In genomic region chr11:47378843-47379629, GRCm38 (mm10) we compare ENCODE assay signal across 8 mouse cellular contexts.
DNase-seq lines count a peak whose midpoint lies in the region; ATAC-seq and TF ChIP-seq lines count a peak whose summit lies in the region.

No protein-coding gene starts in this region.

- peak overlapping the region; percentile 34 for H3K4me3 ChIP-seq in embryonic facial prominence, embryonic 11.5 days (ENCODE audit: low read depth, low read length)
- H3K4me3 ChIP-seq in heart, adult 2 months: peak overlapping the region; percentile 56
- H3K4me3 ChIP-seq in limb, embryonic 13.5 days: peak overlapping the region; percentile 51
- H3K4me3 ChIP-seq in midbrain, embryonic 16.5 days (ENCODE audit: low read depth, low read length): peak overlapping the region; percentile 41

- no peaks in the 10 kb centered on the region for H3K79me2 ChIP-seq in heart, adult 2 months (replicated peaks; ENCODE audit: control insufficient read depth, insufficient read depth, low read length)

- no peak for TF ChIP-seq CTCF in heart, adult 2 months (IDR thresholded peaks at IDR 0.05)

- no peaks in the 10 kb centered on the region for H3K9me3 ChIP-seq in embryonic facial prominence, embryonic 11.5 days (replicated peaks; ENCODE audit: control insufficient read depth, low read length)
- no peaks in the 10 kb centered on the region for H3K9me3 ChIP-seq in limb, embryonic 13.5 days
- H3K9me3 ChIP-seq in midbrain, embryonic 16.5 days (replicated peaks; ENCODE audit: control insufficient read depth, low read length, poor library complexity, severe bottlenecking): no peaks in the 10 kb centered on the region

- ATAC-seq in embryonic facial prominence, embryonic 11.5 days (replicated peaks; ENCODE audit: insufficient number of reproducible peaks, low FRiP score, low TSS enrichment, low read depth): peak; percentile 95
- ATAC-seq in limb, embryonic 13.5 days (ENCODE audit: low FRiP score, low read depth): peak; percentile 95
- peak; percentile 92 for ATAC-seq in midbrain, embryonic 16.5 days

- intact Hi-C loops in heart, adult 2 months (cut with DNase I): loop anchor here (5.0 kb wide), 1 partner anchor 127 kb away; no protein-coding TSS in a partner anchor

- 0 out of 2 replicates have a peak, but pooled peaks have one; percentile 25 for TF ChIP-seq EP300 in heart, adult 2 months (IDR thresholded peaks at IDR 0.05; ENCODE audit: insufficient read depth, low read depth, low read length)

- WGBS in embryonic facial prominence, embryonic 11.5 days: 7% methylated on average over 25 of the region's 25 CpGs
- WGBS in heart, adult 2 months: 4% methylated on average over 25 of the region's 25 CpGs
- WGBS in limb, embryonic 13.5 days: 2% methylated on average over 25 of the region's 25 CpGs
- 7% methylated on average over 25 of the region's 25 CpGs for WGBS in midbrain, embryonic 16.5 days

- no peaks in the 10 kb centered on the region for H3K36me3 ChIP-seq in embryonic facial prominence, embryonic 11.5 days (replicated peaks; ENCODE audit: control insufficient read depth, insufficient read depth, low read depth, low read length)
- H3K36me3 ChIP-seq in heart, adult 2 months (ENCODE audit: control insufficient read depth, insufficient read depth, low read length): peaks cover 4% of the 10 kb centered on the region
- no peaks in the 10 kb centered on the region for H3K36me3 ChIP-seq in limb, embryonic 13.5 days
- H3K36me3 ChIP-seq in midbrain, embryonic 16.5 days (ENCODE audit: control insufficient read depth, insufficient read depth, low read length): no peaks in the 10 kb centered on the region

- no peaks in the 10 kb centered on the region for H3K4me1 ChIP-seq in embryonic facial prominence, embryonic 11.5 days (ENCODE audit: control insufficient read depth, insufficient read depth, low read length)
- H3K4me1 ChIP-seq in heart, adult 2 months (ENCODE audit: control insufficient read depth, insufficient read depth, low read length): peaks cover 3% of the 10 kb centered on the region
- peaks cover 37% of the 10 kb centered on the region for H3K4me1 ChIP-seq in limb, embryonic 13.5 days
- peaks cover 9% of the 10 kb centered on the region; the same call in 1 of the 2 replicates for H3K4me1 ChIP-seq in midbrain, embryonic 16.5 days (ENCODE audit: control insufficient read depth, insufficient read depth, low read length)

- peak overlapping the region; percentile 79 for H3K9ac ChIP-seq in embryonic facial prominence, embryonic 11.5 days (replicated peaks; ENCODE audit: low read length)
- peak overlapping the region; percentile 79 for H3K9ac ChIP-seq in heart, adult 2 months (ENCODE audit: low read depth, low read length)
- peak overlapping the region; percentile 79 for H3K9ac ChIP-seq in limb, embryonic 13.5 days
- H3K9ac ChIP-seq in midbrain, embryonic 16.5 days (ENCODE audit: low read depth, low read length): peak overlapping the region; percentile 67

- TF ChIP-seq POLR2A in heart, adult 2 months (IDR thresholded peaks at IDR 0.05; ENCODE audit: insufficient read depth, low read depth, low read length): peak; percentile 58

- no peaks in the 10 kb centered on the region for H3K27me3 ChIP-seq in embryonic facial prominence, embryonic 11.5 days (ENCODE audit: control insufficient read depth, insufficient read depth, low read length)
- H3K27me3 ChIP-seq in heart, adult 2 months (ENCODE audit: control insufficient read depth, insufficient read depth, low read length): no peaks in the 10 kb centered on the region
- H3K27me3 ChIP-seq in limb, embryonic 13.5 days: no peaks in the 10 kb centered on the region
- no peaks in the 10 kb centered on the region for H3K27me3 ChIP-seq in midbrain, embryonic 16.5 days (ENCODE audit: control insufficient read depth, insufficient read depth, low read depth, low read length)

- H3K4me2 ChIP-seq in embryonic facial prominence, embryonic 11.5 days (ENCODE audit: low read depth, low read length): peak overlapping the region; percentile 45
- H3K4me2 ChIP-seq in limb, embryonic 13.5 days (replicated peaks): peak overlapping the region; percentile 72
- peak overlapping the region; percentile 85 for H3K4me2 ChIP-seq in midbrain, embryonic 16.5 days (ENCODE audit: low read length)

- peak; percentile 13 to 24 for DNase-seq in adrenal gland, adult 18-20 months (ENCODE audit: low spot score in 2 of 2)
- peak; percentile 88 for DNase-seq in embryonic facial prominence, embryonic 11.5 days (ENCODE audit: low spot score)
- DNase-seq in heart, adult 2 months: peak; percentile 76 to 83
- peak; percentile 31 for DNase-seq in kidney, adult 18-20 months
- peak; percentile 32 for DNase-seq in testis, postnatal 14 days (ENCODE audit: low spot score)
- no peak for DNase-seq in spleen, postnatal 36 days (ENCODE audit: low spot score in 2 of 2)

- peak overlapping the region; percentile 96 for H3K27ac ChIP-seq in embryonic facial prominence, embryonic 11.5 days (replicated peaks; ENCODE audit: low read depth, low read length)
- peak overlapping the region; percentile 86 for H3K27ac ChIP-seq in heart, adult 2 months
- H3K27ac ChIP-seq in limb, embryonic 13.5 days: peak overlapping the region; percentile 99
- peak overlapping the region; percentile 50 for H3K27ac ChIP-seq in midbrain, embryonic 16.5 days (ENCODE audit: low read length)

Comparison
In these comparisons a context has a peak if more than half of its experiments do, and no peak if none do; other contexts are left out.
1. DNase-seq: peak in adrenal gland, adult 18-20 months (2 of 2), embryonic facial prominence, embryonic 11.5 days (single experiment), heart, adult 2 months (2 of 2), kidney, adult 18-20 months (single experiment) and testis, postnatal 14 days (single experiment); none in spleen, postnatal 36 days (0 of 2).
2. Peak in every context shown above with its lines, with median percentiles within 50 percentile points of each other: ATAC-seq, H3K27ac ChIP-seq, H3K4me2 ChIP-seq, H3K4me3 ChIP-seq and H3K9ac ChIP-seq.